Mouse (Mus musculus) liver, embryonic 15.5 days (tissue): Measurements from ENCODE around the gene Ucp1. TPM values are rescaled to one million over a fixed set of nuclear protein-coding genes. Genes with fewer than 3 reads are reported as not detected.

ENCODE experiments used
- ATAC-seq: fragments of 200-750 bp; cut with Nextera tagmentation; 2 replicates; pipeline ENCODE4 v1.8.0; 2017; ENCODE audit warnings: moderate number of reproducible peaks, mild to moderate bottlenecking, moderate library complexity; ENCODE audit not compliant: insufficient read depth
- H3K27ac ChIP-seq: fragments of 300-500 bp; sonication (generic); replicated peaks from 2 replicates; pipeline ENCODE4 v1.5.1; 2015; ENCODE audit warnings: mild to moderate bottlenecking, inconsistent platforms
- H3K27me3 ChIP-seq: fragments of 300-500 bp; sonication (generic); 2 replicates; pipeline ENCODE4 v1.6.1; 2015; ENCODE audit warnings: mild to moderate bottlenecking, inconsistent platforms
- H3K36me3 ChIP-seq: fragments of 300-500 bp; sonication (generic); replicated peaks from 2 replicates; pipeline ENCODE4 v1.6.1; 2015; ENCODE audit warnings: moderate library complexity, mild to moderate bottlenecking, inconsistent platforms
- H3K4me1 ChIP-seq: fragments of 300-500 bp; sonication (generic); replicated peaks from 2 replicates; pipeline ENCODE4 v1.6.1; 2015; ENCODE audit warnings: inconsistent platforms
- H3K4me2 ChIP-seq: fragments of 300-500 bp; sonication (generic); 2 replicates; pipeline ENCODE4 v1.6.1; 2015; ENCODE audit warnings: moderate library complexity, mild to moderate bottlenecking, inconsistent platforms
- H3K4me3 ChIP-seq: fragments of 300-500 bp; sonication (generic); replicated peaks from 2 replicates; pipeline ENCODE4 v1.5.1; 2015; ENCODE audit warnings: mild to moderate bottlenecking, inconsistent platforms
- H3K9ac ChIP-seq: fragments of 300-500 bp; sonication (generic); 2 replicates; pipeline ENCODE4 v1.6.1; 2015; ENCODE audit warnings: moderate library complexity, mild to moderate bottlenecking, inconsistent platforms
- H3K9me3 ChIP-seq: fragments of 300-500 bp; sonication (generic); replicated peaks from 2 replicates; pipeline ENCODE4 v1.6.1; 2016; ENCODE audit warnings: inconsistent platforms
- WGBS: fragments of 180-500 bp; shearing (Covaris S2); methylation state at CpG from one replicate; pipeline ENCODE4 v1.1.7; 2015; ENCODE audit warnings: mixed read lengths; ENCODE audit not compliant: insufficient replicate concordance; 5-methylcytosine and 5-hydroxymethylcytosine counted together
- polyA plus RNA-seq: library from polyadenylated mRNA; unstranded; fragments of >200 nt; fragmentation: Nextera tagmentation; extraction: Ambion mirVana; gene quantifications from 2 replicates; pipeline ENCODE4 v1.2.1, GENCODE M21; 2015

The Ucp1 gene
- polyA plus RNA-seq, 1 experiment from 2014 or later, result not detected

GRCm38 (mm10) chr8:83331899-83332697, 41.9 kb downstream of the Ucp1 start, which contains the start of gene Elmod2:
Gene Elmod2, minus strand, starts transcription at chr8:83332486.
- Histone ChIP-seq H3K9me3 (no peaks in the 10 kb centered on the region), H3K27ac (peak within 1 kb of the TSS; percentile 82), H3K4me3 (peak within 1 kb of the TSS; percentile 95), H3K4me2 (peak within 1 kb of the TSS; percentile 94), H3K27me3 (peaks cover 12% of the 10 kb centered on the region), H3K9ac (peak within 1 kb of the TSS; percentile 84), H3K36me3 (peaks cover 18% of the 10 kb centered on the region), H3K4me1 (peaks cover 15% of the 10 kb centered on the region)
- under 1% methylated on average over 85 of the region's 85 CpGs for WGBS
- peak; percentile 98 for ATAC-seq

- Histone ChIP-seq H3K36me3 (peaks cover 14% of the 10 kb centered on the region), H3K27me3 (peaks cover 12% of the 10 kb centered on the region), H3K9me3 (no peaks in the 10 kb centered on the region), H3K27ac (no peak overlapping the region), H3K9ac (peak overlapping the region; percentile 19; the same call in 1 of the 2 replicates), H3K4me3 (peak overlapping the region; percentile 95), H3K4me2 (peak overlapping the region; percentile 94), H3K4me1 (peaks cover 15% of the 10 kb centered on the region)
- no peak for ATAC-seq
- 23% methylated on average over 7 of the region's 7 CpGs for WGBS
These were observed 42.7 kb downstream of the Ucp1 start for GRCm38 (mm10) chr8:83332864-83333263.

DNA sequence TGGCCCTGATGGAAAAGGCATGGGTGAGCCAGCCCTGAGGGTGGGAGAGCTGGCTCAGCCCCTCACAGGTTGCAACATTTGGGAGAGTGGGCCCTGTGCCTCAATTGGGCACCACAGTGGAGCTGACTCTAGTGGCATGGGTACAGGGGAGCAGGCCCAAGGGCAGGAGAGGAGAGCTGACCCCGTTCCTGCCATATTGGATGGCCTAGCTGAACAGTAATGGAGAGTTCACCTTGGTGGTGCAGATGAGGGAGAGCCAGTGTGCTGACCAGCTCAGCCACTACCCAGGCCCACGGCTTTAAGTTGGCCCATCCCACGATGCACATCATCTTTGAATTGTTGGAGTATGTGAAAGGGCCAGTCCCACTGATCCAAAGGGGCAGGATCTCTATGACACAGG, 51.9 kb downstream of the Ucp1 start:
- Histone ChIP-seq H3K9ac (no peak overlapping the region), H3K4me3 (no peak overlapping the region), H3K27me3 (no peaks in the 10 kb centered on the region), H3K9me3 (no peaks in the 10 kb centered on the region), H3K36me3 (no peaks in the 10 kb centered on the region), H3K27ac (no peak overlapping the region), H3K4me2 (no peak overlapping the region), H3K4me1 (no peaks in the 10 kb centered on the region)
- WGBS, result 64% methylated on average over 3 of the region's 3 CpGs
- ATAC-seq, result no peak

- Histone ChIP-seq H3K4me1 (no peaks in the 10 kb centered on the region), H3K4me2 (no peak overlapping the region), H3K9me3 (no peaks in the 10 kb centered on the region), H3K4me3 (no peak overlapping the region), H3K36me3 (no peaks in the 10 kb centered on the region), H3K27ac (no peak overlapping the region), H3K9ac (no peak overlapping the region), H3K27me3 (no peaks in the 10 kb centered on the region)
- ATAC-seq, result no peak
These were observed 52.5 kb downstream of the Ucp1 start for GRCm38 (mm10) chr8:83342693-83343092.

Other genes starting within 250 kb of the Ucp1 start
- 0.40 and 0.53 TPM in 2 replicates for gene Tbc1d9, start 125.0 kb upstream of the Ucp1 start, polyA plus RNA-seq
- gene Gm10645, start 124.2 kb upstream of the Ucp1 start, polyA plus RNA-seq, result 0.15 and 0.29 TPM in 2 replicates
- 5.5 and 6.0 TPM in 2 replicates for gene Elmod2, start 42.1 kb downstream of the Ucp1 start, polyA plus RNA-seq
- gene Mgat4d, start 58.1 kb downstream of the Ucp1 start, polyA plus RNA-seq, result not detected in 2 replicates
- gene Clgn, start 99.5 kb downstream of the Ucp1 start, polyA plus RNA-seq, result 0.22 and 0.28 TPM in 2 replicates
- gene Scoc, start 168.0 kb downstream of the Ucp1 start, polyA plus RNA-seq, result 45.8 and 53.8 TPM in 2 replicates
- not detected in 2 replicates for gene Olfr370, start 245.4 kb downstream of the Ucp1 start, polyA plus RNA-seq